Mouse (Mus musculus) intestine, embryonic 15.5 days (tissue): ENCODE data around the gene Lin37. TPM values are rescaled to one million over a fixed set of nuclear protein-coding genes. Genes with fewer than 3 reads are reported as not detected.

Experiments
- ATAC-seq: fragments of 200-750 bp; cut with Nextera tagmentation; 2 replicates; pipeline ENCODE4 v1.8.0; 2017; ENCODE audit warnings: moderate TSS enrichment, moderate library complexity
- H3K27ac ChIP-seq: fragments of 300-500 bp; sonication (generic); 2 replicates; pipeline ENCODE4 v1.5.1; 2015; ENCODE audit warnings: mild to moderate bottlenecking, inconsistent platforms
- H3K27me3 ChIP-seq: fragments of 300-500 bp; sonication (generic); replicated peaks from 2 replicates; pipeline ENCODE4 v1.6.1; 2015; ENCODE audit warnings: inconsistent platforms
- H3K36me3 ChIP-seq: fragments of 300-500 bp; sonication (generic); 2 replicates; pipeline ENCODE4 v1.6.1; 2015; ENCODE audit warnings: inconsistent platforms
- H3K4me1 ChIP-seq: fragments of 300-500 bp; sonication (generic); replicated peaks from 2 replicates; pipeline ENCODE4 v1.6.1; 2015; ENCODE audit warnings: inconsistent platforms
- H3K4me2 ChIP-seq: fragments of 300-500 bp; sonication (generic); replicated peaks from 2 replicates; pipeline ENCODE4 v1.6.1; 2015; ENCODE audit warnings: mild to moderate bottlenecking, inconsistent platforms
- H3K4me3 ChIP-seq: fragments of 300-500 bp; sonication (generic); replicated peaks from 2 replicates; pipeline ENCODE4 v1.5.1; 2015; ENCODE audit warnings: inconsistent platforms
- H3K9ac ChIP-seq: fragments of 300-500 bp; sonication (generic); 2 replicates; pipeline ENCODE4 v1.6.1; 2015; ENCODE audit warnings: inconsistent platforms
- H3K9me3 ChIP-seq: fragments of 300-500 bp; sonication (generic); 2 replicates; pipeline ENCODE4 v1.6.1; 2016; ENCODE audit warnings: inconsistent platforms
- WGBS: fragments of 180-500 bp; shearing (Covaris S2); methylation state at CpG from one replicate; pipeline ENCODE4 v1.1.7; 2015; 5-methylcytosine and 5-hydroxymethylcytosine counted together
- polyA plus RNA-seq: library from polyadenylated mRNA; unstranded; fragments of >200 nt; fragmentation: Nextera tagmentation; extraction: Ambion mirVana; gene quantifications from 2 replicates; pipeline ENCODE4 v1.2.1, GENCODE M21; 2015

The Lin37 gene
- polyA plus RNA-seq, 1 experiment from 2014 or later = 46.3 TPM

GRCm38 (mm10) chr7:30540572-30540971, 19.1 kb downstream of the Lin37 start:
- H3K36me3 ChIP-seq = peaks cover 12% of the 10 kb centered on the region
- no peak for ATAC-seq
- 89% methylated on average over 7 of the region's 7 CpGs for WGBS

GRCm38 (mm10) chr7:30534633-30535577, 24.7 kb downstream of the Lin37 start, which contains the start of gene Arhgap33:
Gene Arhgap33 (minus strand): TSS chr7:30535060.
- Histone ChIP-seq H3K9ac (peak within 1 kb of the TSS; percentile 73), H3K4me3 (peak within 1 kb of the TSS; percentile 80), H3K27ac (peak within 1 kb of the TSS; percentile 56; the same call in 1 of the 2 replicates), H3K36me3 (peaks cover 13% of the 10 kb centered on the region), H3K4me2 (peak within 1 kb of the TSS; percentile 94), H3K4me1 (peaks cover 15% of the 10 kb centered on the region), H3K9me3 (no peaks in the 10 kb centered on the region), H3K27me3 (no peaks in the 10 kb centered on the region)
- WGBS = under 1% methylated on average over 66 of the region's 84 CpGs
- ATAC-seq = peak; percentile 96

More at GRCm38 (mm10) chr7:30540572-30540971, 19.1 kb downstream of the Lin37 start:
- Histone ChIP-seq H3K9me3 (no peaks in the 10 kb centered on the region), H3K27ac (no peak overlapping the region), H3K4me2 (no peak overlapping the region), H3K9ac (no peak overlapping the region), H3K27me3 (no peaks in the 10 kb centered on the region), H3K4me1 (no peaks in the 10 kb centered on the region), H3K4me3 (no peak overlapping the region)

- peak overlapping the region; percentile 73 for H3K9ac ChIP-seq
- 0 out of 2 replicates have a peak overlapping the region, but pooled peaks have one; percentile 56 for H3K27ac ChIP-seq
- peak overlapping the region; percentile 94 for H3K4me2 ChIP-seq
- WGBS = 11% methylated on average over 26 of the region's 26 CpGs
- peak overlapping the region; percentile 80 for H3K4me3 ChIP-seq
- peaks cover 18% of the 10 kb centered on the region for H3K36me3 ChIP-seq
- ATAC-seq = no peak
- H3K4me1 ChIP-seq = peaks cover 15% of the 10 kb centered on the region
- no peaks in the 10 kb centered on the region for H3K9me3 ChIP-seq
- no peaks in the 10 kb centered on the region for H3K27me3 ChIP-seq
Measured at GRCm38 (mm10) chr7:30533941-30534632, 25.6 kb downstream of the Lin37 start.

- Histone ChIP-seq H3K4me2 (peak overlapping the region; percentile 94), H3K9ac (0 out of 2 replicates have a peak overlapping the region, but pooled peaks have one; percentile 23), H3K27ac (no peak overlapping the region), H3K9me3 (no peaks in the 10 kb centered on the region), H3K27me3 (no peaks in the 10 kb centered on the region), H3K4me3 (no peak overlapping the region), H3K4me1 (peaks cover 15% of the 10 kb centered on the region), H3K36me3 (peaks cover 20% of the 10 kb centered on the region)
- WGBS = 35% methylated on average over 8 of the region's 8 CpGs
- no peak for ATAC-seq
Measured at GRCm38 (mm10) chr7:30532931-30533330, 26.7 kb downstream of the Lin37 start.

- Histone ChIP-seq H3K27ac (no peak overlapping the region), H3K4me1 (peaks cover 21% of the 10 kb centered on the region), H3K27me3 (no peaks in the 10 kb centered on the region), H3K9ac (no peak overlapping the region), H3K9me3 (no peaks in the 10 kb centered on the region), H3K4me2 (0 out of 2 replicates have a peak overlapping the region, but pooled peaks have one; percentile 19), H3K4me3 (no peak overlapping the region), H3K36me3 (peaks cover 20% of the 10 kb centered on the region)
- 77% methylated on average over 9 of the region's 9 CpGs for WGBS
- no peak for ATAC-seq
Measured at GRCm38 (mm10) chr7:30531291-30531815, 28.3 kb downstream of the Lin37 start.

GRCm38 (mm10) chr7:30526981-30527380, 32.7 kb downstream of the Lin37 start:
- H3K9ac ChIP-seq = no peak overlapping the region
- WGBS = 76% methylated on average over 14 of the region's 14 CpGs
- H3K4me1 ChIP-seq = peaks cover 12% of the 10 kb centered on the region
- no peaks in the 10 kb centered on the region for H3K27me3 ChIP-seq
- ATAC-seq = no peak
- H3K27ac ChIP-seq = no peak overlapping the region
- H3K36me3 ChIP-seq = peaks cover 23% of the 10 kb centered on the region
- H3K4me2 ChIP-seq = peak overlapping the region; percentile 44
- H3K4me3 ChIP-seq = no peak overlapping the region
- no peaks in the 10 kb centered on the region for H3K9me3 ChIP-seq

- Histone ChIP-seq H3K36me3 (peaks cover 22% of the 10 kb centered on the region), H3K27me3 (no peaks in the 10 kb centered on the region), H3K27ac (0 out of 2 replicates have a peak overlapping the region, but pooled peaks have one; percentile 33), H3K4me3 (peak overlapping the region; percentile 15), H3K9me3 (no peaks in the 10 kb centered on the region), H3K4me1 (peaks cover 12% of the 10 kb centered on the region), H3K4me2 (peak overlapping the region; percentile 44), H3K9ac (peak overlapping the region; percentile 32; the same call in 1 of the 2 replicates)
- 28% methylated on average over 17 of the region's 17 CpGs for WGBS
- peak; percentile 5; the same call in 1 of the 2 replicates for ATAC-seq
Measured at GRCm38 (mm10) chr7:30526399-30526798, 33.2 kb downstream of the Lin37 start.

- peak overlapping the region; percentile 33; the same call in 1 of the 2 replicates for H3K27ac ChIP-seq
- peak overlapping the region; percentile 15 for H3K4me3 ChIP-seq
- WGBS = 21% methylated on average over 10 of the region's 10 CpGs
- H3K36me3 ChIP-seq = peaks cover 19% of the 10 kb centered on the region; the same call in 1 of the 2 replicates
- no peaks in the 10 kb centered on the region for H3K27me3 ChIP-seq
- peak overlapping the region; percentile 32; the same call in 1 of the 2 replicates for H3K9ac ChIP-seq
- peaks cover 12% of the 10 kb centered on the region for H3K4me1 ChIP-seq
- ATAC-seq = peak; percentile 71
- no peaks in the 10 kb centered on the region for H3K9me3 ChIP-seq
- peak overlapping the region; percentile 44 for H3K4me2 ChIP-seq
Measured at GRCm38 (mm10) chr7:30525954-30526353, 33.7 kb downstream of the Lin37 start.

- H3K27ac ChIP-seq = no peak overlapping the region
- no peak overlapping the region for H3K9ac ChIP-seq
- no peak overlapping the region for H3K4me2 ChIP-seq
- H3K27me3 ChIP-seq = no peaks in the 10 kb centered on the region
- no peaks in the 10 kb centered on the region for H3K9me3 ChIP-seq
- ATAC-seq = no peak
- no peak overlapping the region for H3K4me3 ChIP-seq
- peaks cover 11% of the 10 kb centered on the region; the same call in 1 of the 2 replicates for H3K36me3 ChIP-seq
- 86% methylated on average over 6 of the region's 6 CpGs for WGBS
- peaks cover 12% of the 10 kb centered on the region for H3K4me1 ChIP-seq
Measured at GRCm38 (mm10) chr7:30524487-30524886, 35.2 kb downstream of the Lin37 start.

- H3K4me2 ChIP-seq = no peak overlapping the region
- no peak overlapping the region for H3K9ac ChIP-seq
- no peaks in the 10 kb centered on the region for H3K9me3 ChIP-seq
- H3K4me3 ChIP-seq = no peak overlapping the region
- 90% methylated on average over 10 of the region's 10 CpGs for WGBS
- ATAC-seq = no peak
- H3K4me1 ChIP-seq = peaks cover 12% of the 10 kb centered on the region
- H3K27ac ChIP-seq = no peak overlapping the region
- H3K36me3 ChIP-seq = 0 out of 2 replicates have a peak, but pooled peaks cover 3% of the 10 kb centered on the region
- H3K27me3 ChIP-seq = no peaks in the 10 kb centered on the region
Measured at GRCm38 (mm10) chr7:30522871-30523270, 36.8 kb downstream of the Lin37 start.

- H3K4me1 ChIP-seq = peaks cover 2% of the 10 kb centered on the region
- no peak for ATAC-seq
- H3K36me3 ChIP-seq = 0 out of 2 replicates have a peak, but pooled peaks cover 3% of the 10 kb centered on the region
- no peak overlapping the region for H3K4me2 ChIP-seq
- no peak overlapping the region for H3K4me3 ChIP-seq
- H3K9ac ChIP-seq = no peak overlapping the region
- H3K27me3 ChIP-seq = no peaks in the 10 kb centered on the region
- H3K9me3 ChIP-seq = no peaks in the 10 kb centered on the region
- WGBS = 78% methylated on average over 5 of the region's 5 CpGs
- no peak overlapping the region for H3K27ac ChIP-seq
Measured at GRCm38 (mm10) chr7:30520856-30521255, 38.8 kb downstream of the Lin37 start.
